Mouse (Mus musculus) T-helper 17 cell (primary cell): Measurements from ENCODE around the gene Klk13.

Experiments used
- in situ Hi-C, 2 experiments: fragments of 300-600 bp; cut with MboI, MseI; formaldehyde crosslinking; loops; 1 replicate in 1 of 2; 2 replicates in 1 of 2; pipeline ENCODE4 v1.15.1; 2025; ENCODE audit warnings: high pct_unique_total_duplicates in 2 of 2

The Klk13 gene

DNA sequence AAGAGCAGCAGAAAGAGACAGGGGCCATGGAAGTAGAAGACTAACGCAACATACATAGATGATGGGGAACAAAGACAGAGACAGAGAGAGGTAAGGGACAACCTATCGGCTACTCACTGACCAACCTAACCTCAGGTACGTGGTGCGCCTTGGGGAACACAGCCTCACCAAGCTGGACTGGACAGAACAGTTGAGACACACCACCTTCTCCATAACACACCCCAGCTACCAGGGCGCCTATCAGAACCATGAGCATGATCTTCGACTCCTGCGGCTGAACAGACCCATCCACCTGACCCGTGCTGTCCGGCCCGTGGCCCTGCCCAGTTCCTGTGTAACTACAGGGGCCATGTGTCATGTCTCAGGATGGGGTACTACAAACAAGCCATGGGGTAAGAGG lies 58.3 kb downstream of the Klk13 start:
- in situ Hi-C loops = no loop called here

DNA sequence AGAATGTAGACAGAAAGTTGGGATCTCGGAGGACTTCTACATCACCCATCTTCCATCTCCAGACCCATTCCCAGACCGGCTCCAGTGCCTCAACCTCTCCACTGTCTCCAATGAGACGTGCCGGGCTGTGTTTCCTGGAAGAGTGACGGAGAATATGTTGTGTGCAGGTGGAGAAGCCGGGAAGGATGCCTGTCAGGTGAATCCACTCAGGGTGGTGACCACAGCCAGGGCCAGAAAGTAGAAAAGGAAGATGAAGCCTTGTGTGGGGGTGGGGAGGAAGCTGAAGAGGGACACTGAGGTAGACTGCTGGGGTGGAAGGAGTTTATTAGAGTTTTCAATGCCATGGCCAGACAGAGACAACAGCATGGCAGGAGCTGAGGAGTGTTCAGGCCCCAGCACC lies 59.5 kb downstream of the Klk13 start:
- in situ Hi-C loops = no loop called here

DNA sequence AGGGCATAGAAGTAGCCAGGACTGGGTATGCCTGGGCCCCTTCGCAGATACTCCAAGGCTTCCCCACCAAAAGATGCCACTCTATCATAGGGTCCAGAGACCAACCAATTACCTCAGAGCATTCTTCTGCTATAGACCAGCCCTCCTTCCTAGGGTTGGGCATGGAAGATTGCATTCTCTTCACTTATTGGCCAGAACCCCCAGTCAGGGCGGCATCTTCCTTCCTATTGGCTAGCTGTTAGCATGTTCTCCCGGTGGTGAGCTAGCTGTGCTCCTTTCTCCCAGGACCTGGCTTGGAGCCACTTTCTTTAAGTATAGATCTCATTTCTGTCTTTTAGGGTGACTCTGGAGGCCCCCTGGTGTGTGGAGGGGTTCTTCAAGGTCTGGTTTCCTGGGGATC lies 60.5 kb downstream of the Klk13 start:
- in situ Hi-C loops = no loop called here

DNA sequence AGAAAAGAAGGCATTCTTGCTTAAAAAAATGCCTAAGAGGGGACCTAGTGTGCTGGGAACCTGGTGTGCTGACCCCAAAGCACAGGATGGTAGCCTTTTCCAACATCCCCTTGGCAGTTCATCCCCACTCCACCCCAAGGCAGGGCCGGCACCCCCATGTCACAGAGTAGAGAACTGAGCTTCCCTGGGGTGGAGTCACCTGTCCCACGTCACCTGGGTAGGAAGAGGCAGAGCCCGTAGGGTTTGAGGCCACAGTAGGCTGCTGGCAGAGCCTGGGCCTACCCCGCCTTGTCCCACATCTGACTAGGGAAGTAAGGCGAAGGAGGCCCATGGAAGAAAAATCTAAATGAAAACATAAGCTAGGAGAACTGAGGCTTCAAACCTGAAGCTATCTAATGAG lies 62.0 kb downstream of the Klk13 start, which contains the start of gene Klk11:
TSS of gene Klk11 (plus strand) at position 241 of the 400 bp plus-strand sequence.
- in situ Hi-C loops = no loop called here

DNA sequence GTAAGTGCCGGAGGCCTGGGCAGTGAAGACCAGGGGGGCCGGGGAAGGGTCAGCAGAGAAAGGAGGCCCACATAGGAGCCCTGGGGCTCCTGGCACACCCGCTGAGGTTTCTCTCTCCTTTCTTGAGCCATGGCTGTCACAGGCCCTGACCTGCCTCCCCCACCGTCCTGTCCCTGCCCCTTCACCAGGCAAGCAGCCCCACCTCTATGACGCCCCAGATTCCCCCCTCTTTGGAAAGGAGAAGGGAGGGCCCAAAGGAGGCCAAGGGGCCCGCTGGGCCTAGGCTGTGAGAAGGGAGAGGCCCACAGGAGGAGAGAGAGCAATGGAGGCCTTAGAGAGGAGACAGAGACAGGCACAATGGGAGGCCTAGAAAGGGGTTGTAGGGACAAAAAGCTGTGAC lies 62.4 kb downstream of the Klk13 start:
- in situ Hi-C loops = loop anchor here in 1 of 2 experiments (25.0 kb wide), 1 partner anchor 1462 kb away; the partner anchor contains the start of genes Cd37 and Slc6a16

DNA sequence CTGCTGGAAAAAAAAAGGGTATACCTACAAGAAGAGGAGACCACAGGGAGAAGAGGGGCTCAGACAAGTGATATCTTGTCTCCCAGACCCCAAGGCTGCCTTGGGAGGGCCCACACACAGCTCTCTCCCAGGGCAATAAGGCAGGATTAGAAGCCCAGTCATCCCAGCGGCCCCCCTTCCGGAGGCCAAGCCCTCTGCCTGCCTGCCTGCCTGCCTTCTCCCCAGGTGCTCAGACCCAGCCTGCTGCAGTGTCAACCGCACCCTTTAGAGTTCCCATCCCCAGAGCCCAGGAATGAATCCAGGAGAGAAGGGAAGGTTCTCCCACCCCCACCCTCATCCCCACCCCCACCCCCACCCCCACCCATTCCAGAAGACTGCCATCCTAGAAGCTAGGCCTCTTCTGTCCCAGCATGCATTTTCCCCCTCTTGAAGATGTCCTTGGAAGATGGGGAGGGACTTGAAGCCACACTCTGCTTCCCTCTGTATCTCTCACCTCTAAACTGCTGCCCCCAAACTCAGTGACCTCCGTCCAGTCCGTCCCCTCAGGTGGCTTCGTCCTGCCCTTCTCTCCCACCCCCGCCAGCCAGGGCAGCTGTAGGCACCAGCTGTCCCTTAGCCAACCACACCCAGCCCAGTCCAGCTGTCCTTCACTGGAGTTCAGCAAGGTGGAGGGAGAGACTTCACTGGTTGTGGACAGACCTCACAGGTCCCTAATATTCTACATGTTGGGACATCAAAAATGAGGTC lies 63.1 kb downstream of the Klk13 start:
- in situ Hi-C loops = loop anchor here in 1 of 2 experiments (25.0 kb wide), 1 partner anchor 1462 kb away; the partner anchor contains the start of genes Cd37 and Slc6a16

DNA sequence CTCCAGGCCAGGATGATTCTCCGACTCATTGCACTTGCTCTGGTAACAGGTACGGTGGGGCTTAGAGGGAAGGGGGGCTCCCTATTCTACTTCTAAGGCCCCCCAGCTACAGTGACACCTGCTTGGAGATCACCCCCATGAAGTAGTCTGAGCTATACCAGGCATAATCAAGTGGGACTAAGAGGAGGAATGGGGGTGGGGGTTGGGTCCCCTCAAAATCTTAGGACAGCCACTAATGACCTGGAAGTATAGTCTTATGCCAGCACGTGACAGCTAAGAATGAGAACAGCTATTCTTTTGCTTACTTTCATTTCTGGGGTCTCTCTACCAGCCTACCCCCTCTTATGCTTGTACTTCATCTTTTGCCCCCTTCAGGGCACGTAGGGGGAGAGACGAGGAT lies 64.1 kb downstream of the Klk13 start:
- in situ Hi-C loops = loop anchor here in 1 of 2 experiments (25.0 kb wide), 1 partner anchor 1461 kb away; the partner anchor contains the start of genes Cd37 and Slc6a16
